Mouse (Mus musculus) intestine, embryonic 16.5 days (tissue): ENCODE data around the gene Gm20908. TPM values are rescaled to one million over a fixed set of nuclear protein-coding genes. Genes with fewer than 3 reads are reported as not detected.
"Not testable (repeated sequence)": the region's sequence is repeated elsewhere in the genome, so short reads cannot be mapped to it uniquely, and the experiment has no call there.

ENCODE experiments used
- ATAC-seq: fragments of 200-750 bp; cut with Nextera tagmentation; 2 replicates; pipeline ENCODE4 v1.8.0; 2017; ENCODE audit warnings: moderate TSS enrichment, moderate library complexity
- H3K27ac ChIP-seq: fragments of 300-500 bp; sonication (generic); 2 replicates; pipeline ENCODE4 v1.5.1; 2014; ENCODE audit warnings: mild to moderate bottlenecking, low read length
- H3K27me3 ChIP-seq: fragments of 300-500 bp; sonication (generic); replicated peaks from 2 replicates; pipeline ENCODE4 v1.6.1; 2014; ENCODE audit warnings: low read length, control low read depth, mixed read lengths; ENCODE audit not compliant: control insufficient read depth, insufficient read depth
- H3K36me3 ChIP-seq: fragments of 300-500 bp; sonication (generic); 2 replicates; pipeline ENCODE4 v1.6.1; 2014; ENCODE audit warnings: low read length, control low read depth; ENCODE audit not compliant: control insufficient read depth, insufficient read depth
- H3K4me1 ChIP-seq: fragments of 300-500 bp; sonication (generic); 2 replicates; pipeline ENCODE4 v1.6.1; 2014; ENCODE audit warnings: low read length, control low read depth, mixed read lengths; ENCODE audit not compliant: control insufficient read depth, insufficient read depth
- H3K4me2 ChIP-seq: fragments of 300-500 bp; sonication (generic); 2 replicates; pipeline ENCODE4 v1.6.1; 2014; ENCODE audit warnings: low read depth, low read length, control low read depth
- H3K4me3 ChIP-seq: fragments of 300-500 bp; sonication (generic); 2 replicates; pipeline ENCODE4 v1.5.1; 2014; ENCODE audit warnings: mild to moderate bottlenecking, low read length
- H3K9ac ChIP-seq: fragments of 300-500 bp; sonication (generic); 2 replicates; pipeline ENCODE4 v1.6.1; 2014; ENCODE audit warnings: low read depth, low read length
- H3K9me3 ChIP-seq: fragments of 300-500 bp; sonication (generic); 2 replicates; pipeline ENCODE4 v1.6.1; 2016; ENCODE audit warnings: low read length, control low read depth; ENCODE audit not compliant: control insufficient read depth
- WGBS: fragments of 180-500 bp; shearing (Covaris S2); extraction: QIAGEN DNeasy Blood & Tissue Kit; methylation state at CpG from one replicate; pipeline ENCODE4 v1.1.7; 2014; 5-methylcytosine and 5-hydroxymethylcytosine counted together
- polyA plus RNA-seq: library from polyadenylated mRNA; unstranded; fragments of >200 nt; fragmentation: Nextera tagmentation; extraction: Ambion mirVana; gene quantifications from 2 replicates; pipeline ENCODE4 v1.2.1, GENCODE M21; 2015

Gene Gm20908
- not detected in 2 replicates for polyA plus RNA-seq

GRCm38 (mm10) chrY:64472966-64473365 is at the start of gene Gm20908:
Gm20908 (plus strand) TSS chrY:64473266.
- not testable (repeated sequence) for H3K9me3 ChIP-seq, H3K4me3 ChIP-seq, ATAC-seq, H3K4me2 ChIP-seq, H3K4me1 ChIP-seq, H3K27me3 ChIP-seq, H3K36me3 ChIP-seq, H3K9ac ChIP-seq, H3K27ac ChIP-seq
- WGBS, result no CpG with 5 or more reads among the region's 6 CpGs
